Mouse (Mus musculus): ENCODE data around the gene Gp5. TPM values are rescaled to one million over a fixed set of nuclear protein-coding genes. Genes with fewer than 3 reads are reported as not detected.
"Not testable (repeated sequence)": the region's sequence is repeated elsewhere in the genome, so short reads cannot be mapped to it uniquely, and the experiment has no call there.

The Gp5 gene
- 0.42 and 0.70 TPM in 2 replicates for polyA plus RNA-seq (2015; fragmentation: Nextera tagmentation; extraction: Ambion mirVana)

DNA sequence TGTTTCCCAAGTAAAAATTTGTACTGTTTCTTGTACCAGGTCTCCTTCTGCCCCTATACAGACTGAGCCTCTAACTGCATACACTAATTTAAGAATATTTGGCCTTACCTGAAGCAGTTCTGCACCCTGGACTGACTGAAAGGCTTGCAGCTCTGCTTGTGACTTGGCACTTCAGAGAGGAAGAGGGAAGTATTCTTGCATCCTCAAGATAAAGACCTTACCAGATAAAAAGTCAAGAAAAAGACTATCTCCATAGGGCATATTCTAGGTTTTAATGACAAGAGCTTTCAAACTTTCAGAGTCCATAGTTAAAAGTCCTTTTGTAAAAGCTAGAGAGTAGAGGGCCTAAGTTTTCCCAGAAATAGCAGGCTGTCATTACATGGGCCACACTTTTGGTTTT is at the start of gene Gp5:
TSS of gene Gp5 (minus strand) at position 133 of the 400 bp plus-strand sequence.
- Histone ChIP-seq H3K4me1 (replicated peaks) (peaks cover 23% of the 10 kb centered on the region), H3K27ac (replicated peaks) (no peak within 1 kb of the TSS), H3K36me3 (peaks cover 3% of the 10 kb centered on the region), H3K4me2 (peak within 1 kb of the TSS; percentile 96), H3K9ac (peak within 1 kb of the TSS; percentile 70), H3K27me3 (peaks cover 64% of the 10 kb centered on the region), H3K4me3 (peak within 1 kb of the TSS; percentile 57), H3K9me3 (no peaks in the 10 kb centered on the region)
- no peak for ATAC-seq (ENCODE audit: low read depth)

GRCm38 (mm10) chr16:30353489-30353888 is 42.9 kb upstream of the Gp5 start:
- WGBS = 87% methylated on average over 11 of the region's 11 CpGs
- H3K4me3 ChIP-seq; H3K9me3 ChIP-seq; H3K27me3 ChIP-seq; H3K4me2 ChIP-seq; H3K4me1 ChIP-seq (replicated peaks); H3K9ac ChIP-seq; H3K27ac ChIP-seq (replicated peaks); ATAC-seq (ENCODE audit: low read depth): not testable (repeated sequence)
- peaks cover 26% of the 10 kb centered on the region for H3K36me3 ChIP-seq

DNA sequence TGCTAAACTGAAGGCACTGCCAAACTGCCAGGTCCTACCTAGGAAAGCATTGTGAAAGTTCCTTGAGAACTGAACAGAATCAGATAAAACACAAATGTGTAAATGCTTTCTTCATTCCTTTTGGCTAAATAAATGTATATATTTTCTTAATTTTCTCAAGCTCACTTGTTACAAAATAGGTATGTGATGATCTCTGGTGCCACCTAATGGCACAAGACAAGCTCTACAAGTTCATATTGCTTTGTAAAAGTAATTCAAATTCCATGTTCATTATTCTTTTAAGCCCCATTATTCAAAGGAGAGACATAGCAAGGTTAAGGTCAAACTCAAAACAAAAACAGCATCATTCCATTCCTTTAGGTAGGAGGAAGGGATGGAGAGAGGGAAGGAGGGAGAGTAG is 3.7 kb upstream of the Gp5 start:
- ATAC-seq (ENCODE audit: low read depth) = no peak
- Histone ChIP-seq H3K4me3 (no peak overlapping the region), H3K27me3 (peaks cover 30% of the 10 kb centered on the region), H3K9ac (no peak overlapping the region), H3K9me3 (no peaks in the 10 kb centered on the region), H3K36me3 (peaks cover 7% of the 10 kb centered on the region), H3K4me1 (replicated peaks) (peaks cover 8% of the 10 kb centered on the region), H3K27ac (replicated peaks) (no peak overlapping the region), H3K4me2 (no peak overlapping the region)

DNA sequence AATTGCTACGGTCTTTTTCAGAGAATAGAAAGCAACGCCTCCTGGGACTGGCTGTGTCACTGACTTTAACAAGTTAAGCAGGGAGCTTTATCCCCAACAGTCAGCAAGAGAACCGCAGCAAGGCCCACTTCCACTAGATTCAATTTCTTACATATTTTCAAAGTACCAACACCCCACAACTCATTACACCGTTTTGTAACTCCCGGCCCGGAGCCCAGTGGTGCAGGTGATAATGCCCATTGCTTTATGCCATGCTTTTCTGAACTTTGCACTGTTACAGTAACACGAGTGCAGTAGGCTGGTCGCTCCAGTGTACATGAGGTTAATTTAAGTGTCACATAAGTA is 436 bp downstream of the Gp5 start:
- peaks cover 65% of the 10 kb centered on the region for H3K27me3 ChIP-seq
- H3K4me1 ChIP-seq (replicated peaks) = peaks cover 23% of the 10 kb centered on the region
- WGBS = 56% methylated on average over 8 of the region's 8 CpGs
- no peak overlapping the region for H3K4me3 ChIP-seq
- no peaks in the 10 kb centered on the region for H3K36me3 ChIP-seq
- ATAC-seq (ENCODE audit: low read depth) = no peak
- H3K9me3 ChIP-seq = no peaks in the 10 kb centered on the region
- no peak overlapping the region for H3K27ac ChIP-seq (replicated peaks)
- H3K4me2 ChIP-seq = 0 out of 2 replicates have a peak overlapping the region, but pooled peaks have one; percentile 96
- H3K9ac ChIP-seq = no peak overlapping the region

GRCm38 (mm10) chr16:30309395-30310170 is 996 bp downstream of the Gp5 start:
- H3K4me2 ChIP-seq = peak overlapping the region; percentile 96
- WGBS = 5% methylated on average over 34 of the region's 34 CpGs
- no peaks in the 10 kb centered on the region for H3K36me3 ChIP-seq
- ATAC-seq (ENCODE audit: low read depth) = no peak
- H3K27me3 ChIP-seq = peaks cover 69% of the 10 kb centered on the region
- peak overlapping the region; percentile 57 for H3K4me3 ChIP-seq
- peak overlapping the region; percentile 70 for H3K9ac ChIP-seq
- no peaks in the 10 kb centered on the region for H3K9me3 ChIP-seq
- H3K27ac ChIP-seq (replicated peaks) = no peak overlapping the region
- peaks cover 23% of the 10 kb centered on the region for H3K4me1 ChIP-seq (replicated peaks)

DNA sequence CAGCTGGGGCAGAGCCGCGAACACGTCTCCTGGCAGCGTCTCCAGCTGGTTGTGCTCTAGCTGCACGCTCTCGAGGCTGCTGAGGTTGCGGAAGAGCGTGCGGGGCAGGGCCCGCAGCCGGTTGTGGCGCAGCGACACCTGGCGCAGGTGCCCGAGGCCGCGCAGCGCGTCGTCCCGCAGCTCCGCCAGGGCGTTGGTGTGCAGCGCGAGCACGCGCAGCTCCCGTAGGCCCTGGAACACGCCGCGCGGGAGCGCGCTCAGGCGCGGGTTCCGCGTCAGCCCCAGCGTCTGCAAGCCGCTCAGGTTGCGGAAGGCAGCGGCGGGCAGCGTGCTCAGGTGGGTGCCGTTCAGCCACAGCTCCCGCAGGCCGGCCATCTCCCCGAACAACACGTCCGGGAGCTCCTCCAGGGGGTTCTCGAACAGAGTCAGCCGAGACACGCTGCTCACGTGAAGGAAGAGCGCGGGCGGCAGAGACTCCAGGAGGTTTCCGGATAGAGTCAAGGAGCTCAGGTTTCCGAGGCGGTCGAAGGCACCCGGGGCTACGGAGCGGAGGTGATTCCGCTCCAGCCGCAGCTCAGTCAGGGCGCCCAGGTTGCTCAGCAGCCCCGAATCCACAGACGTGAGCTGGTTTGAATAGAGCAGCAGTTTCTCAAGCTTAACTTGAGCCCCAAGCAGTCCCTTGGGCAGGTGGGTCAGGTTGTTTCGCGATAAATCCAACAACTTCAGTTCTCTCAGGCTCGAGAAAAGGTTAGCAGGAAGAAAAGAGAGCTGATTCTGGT is 1.8 kb downstream of the Gp5 start:
- H3K27ac ChIP-seq (replicated peaks) = no peak overlapping the region
- H3K4me2 ChIP-seq = peak overlapping the region; percentile 96
- no peaks in the 10 kb centered on the region for H3K9me3 ChIP-seq
- H3K27me3 ChIP-seq = peaks cover 74% of the 10 kb centered on the region
- H3K9ac ChIP-seq = peak overlapping the region; percentile 70
- H3K4me3 ChIP-seq = peak overlapping the region; percentile 57
- peak; percentile 77 for ATAC-seq (ENCODE audit: low read depth)
- no peaks in the 10 kb centered on the region for H3K36me3 ChIP-seq
- H3K4me1 ChIP-seq (replicated peaks) = peaks cover 23% of the 10 kb centered on the region
- WGBS = under 1% methylated on average over 72 of the region's 72 CpGs

- ATAC-seq (ENCODE audit: low read depth) = peak; percentile 44; the same call in 1 of the 2 replicates
- Histone ChIP-seq H3K27ac (replicated peaks) (no peak overlapping the region), H3K4me3 (peak overlapping the region; percentile 57), H3K9me3 (no peaks in the 10 kb centered on the region), H3K4me1 (replicated peaks) (peaks cover 23% of the 10 kb centered on the region), H3K9ac (peak overlapping the region; percentile 70), H3K36me3 (no peaks in the 10 kb centered on the region), H3K4me2 (peak overlapping the region; percentile 96), H3K27me3 (peaks cover 74% of the 10 kb centered on the region)
- WGBS = 9% methylated on average over 29 of the region's 29 CpGs
These were observed 2.5 kb downstream of the Gp5 start for GRCm38 (mm10) chr16:30307961-30308615.

- Histone ChIP-seq H3K4me2 (no peak overlapping the region), H3K27ac (replicated peaks) (no peak overlapping the region), H3K9me3 (no peaks in the 10 kb centered on the region), H3K27me3 (peaks cover 74% of the 10 kb centered on the region), H3K4me1 (replicated peaks) (peaks cover 23% of the 10 kb centered on the region), H3K9ac (no peak overlapping the region), H3K36me3 (no peaks in the 10 kb centered on the region), H3K4me3 (no peak overlapping the region)
- 54% methylated on average over 12 of the region's 12 CpGs for WGBS
- ATAC-seq (ENCODE audit: low read depth) = no peak
These were observed 3.3 kb downstream of the Gp5 start for GRCm38 (mm10) chr16:30307306-30307705.

DNA sequence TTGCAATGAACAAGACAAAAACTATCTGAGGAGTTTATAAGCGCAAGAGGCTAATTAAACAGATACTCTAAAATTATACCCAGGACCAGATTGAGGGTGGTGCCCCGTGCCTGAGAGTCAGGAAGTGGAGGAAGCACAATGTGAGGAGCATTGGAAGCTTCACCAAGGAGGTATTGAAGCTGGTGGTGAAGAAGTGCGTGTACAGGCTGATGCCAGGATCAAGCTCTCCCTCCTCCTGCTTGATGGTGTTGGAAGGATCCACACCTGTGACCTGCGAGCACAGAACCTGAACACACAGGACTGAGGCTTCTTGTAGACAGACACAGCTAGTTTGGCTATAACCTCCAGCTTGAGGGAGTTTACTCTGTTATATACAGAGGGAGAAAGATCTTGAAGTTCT is 4.5 kb downstream of the Gp5 start:
- H3K27ac ChIP-seq (replicated peaks) = no peak overlapping the region
- no peaks in the 10 kb centered on the region for H3K9me3 ChIP-seq
- peaks cover 23% of the 10 kb centered on the region for H3K4me1 ChIP-seq (replicated peaks)
- no peak for ATAC-seq (ENCODE audit: low read depth)
- H3K27me3 ChIP-seq = peaks cover 63% of the 10 kb centered on the region
- H3K9ac ChIP-seq = no peak overlapping the region
- WGBS = 94% methylated on average over 4 of the region's 4 CpGs
- no peak overlapping the region for H3K4me3 ChIP-seq
- no peak overlapping the region for H3K4me2 ChIP-seq
- H3K36me3 ChIP-seq = no peaks in the 10 kb centered on the region

DNA sequence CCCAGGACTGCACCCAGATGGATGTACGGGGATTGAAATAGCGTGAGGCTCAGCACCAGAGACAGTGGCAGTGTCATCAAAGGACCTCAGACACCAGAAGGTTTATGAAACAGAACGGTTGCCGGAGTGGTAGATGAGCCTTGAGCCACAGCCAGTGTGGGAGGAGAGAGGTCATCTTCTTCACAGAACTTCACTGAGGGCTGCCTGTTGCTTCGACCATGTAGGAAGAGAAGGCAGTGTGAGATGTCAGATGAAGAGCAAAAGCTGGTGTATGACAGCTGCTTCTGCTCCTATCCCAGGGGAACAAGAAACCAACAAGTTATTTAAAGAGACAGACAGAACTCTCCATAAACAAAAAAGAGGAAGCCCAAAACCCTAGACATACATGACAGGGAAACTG is 6.3 kb downstream of the Gp5 start:
- no peak for ATAC-seq (ENCODE audit: low read depth)
- Histone ChIP-seq H3K9ac (no peak overlapping the region), H3K4me1 (replicated peaks) (peaks cover 15% of the 10 kb centered on the region), H3K36me3 (no peaks in the 10 kb centered on the region), H3K4me2 (no peak overlapping the region), H3K27ac (replicated peaks) (no peak overlapping the region), H3K9me3 (no peaks in the 10 kb centered on the region), H3K4me3 (no peak overlapping the region), H3K27me3 (peaks cover 49% of the 10 kb centered on the region)
- whole genome bisulfite sequencing = 80% methylated on average over 5 of the region's 5 CpGs

- H3K9ac ChIP-seq = no peak overlapping the region
- no peak for ATAC-seq (ENCODE audit: low read depth)
- peaks cover 7% of the 10 kb centered on the region for H3K4me1 ChIP-seq (replicated peaks)
- no peaks in the 10 kb centered on the region for H3K9me3 ChIP-seq
- H3K27ac ChIP-seq (replicated peaks) = no peak overlapping the region
- 85% methylated on average over 2 of the region's 2 CpGs for WGBS
- H3K36me3 ChIP-seq = no peaks in the 10 kb centered on the region
- no peak overlapping the region for H3K4me2 ChIP-seq
- peaks cover 41% of the 10 kb centered on the region for H3K27me3 ChIP-seq
- H3K4me3 ChIP-seq = no peak overlapping the region
These were observed 7.2 kb downstream of the Gp5 start for GRCm38 (mm10) chr16:30303411-30303810.

DNA sequence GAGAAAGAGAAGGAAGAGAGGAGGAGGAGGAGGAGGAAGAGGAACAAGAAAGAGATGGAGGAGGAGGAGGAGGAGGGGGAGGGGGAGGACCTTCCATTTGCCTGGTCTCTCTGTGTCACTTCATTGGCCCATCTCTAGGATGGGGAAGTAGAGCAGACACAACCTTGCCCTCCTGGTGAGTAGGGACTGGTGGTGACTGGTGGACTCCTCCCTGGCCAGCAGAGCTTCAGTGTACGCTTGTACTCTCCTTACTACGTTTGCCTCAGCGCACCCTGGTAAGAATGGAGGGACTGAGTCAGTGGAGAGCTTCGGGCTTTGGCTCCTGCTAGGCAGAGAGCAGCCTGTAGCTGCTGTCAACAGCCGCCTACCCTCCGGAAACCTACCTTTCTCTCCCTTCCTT is 7.9 kb downstream of the Gp5 start:
- Histone ChIP-seq H3K9me3 (no peaks in the 10 kb centered on the region), H3K9ac (no peak overlapping the region), H3K4me2 (no peak overlapping the region), H3K4me1 (replicated peaks) (no peaks in the 10 kb centered on the region), H3K27me3 (peaks cover 34% of the 10 kb centered on the region), H3K4me3 (no peak overlapping the region), H3K36me3 (no peaks in the 10 kb centered on the region), H3K27ac (replicated peaks) (no peak overlapping the region)
- WGBS = 90% methylated on average over 6 of the region's 6 CpGs
- no peak for ATAC-seq (ENCODE audit: low read depth)
